Mouse (Mus musculus) limb, embryonic 15.5 days (tissue): ENCODE results near the gene Sgcd. TPM values are rescaled to one million over a fixed set of nuclear protein-coding genes. Genes with fewer than 3 reads are reported as not detected.

ENCODE experiments used
- ATAC-seq: fragments of 200-750 bp; cut with Nextera tagmentation; 2 replicates; pipeline ENCODE4 v1.8.0; 2017; ENCODE audit warnings: low read depth, moderate TSS enrichment; ENCODE audit not compliant: insufficient number of reproducible peaks, low FRiP score, low TSS enrichment
- H3K27ac ChIP-seq: fragments of 300-500 bp; sonication (generic); 2 replicates; pipeline ENCODE4 v1.5.1; 2015; ENCODE audit warnings: moderate library complexity, mild to moderate bottlenecking, inconsistent platforms
- H3K27me3 ChIP-seq: fragments of 300-500 bp; sonication (generic); 2 replicates; pipeline ENCODE4 v1.6.1; 2015; ENCODE audit warnings: inconsistent platforms
- H3K36me3 ChIP-seq: fragments of 300-500 bp; sonication (generic); 2 replicates; pipeline ENCODE4 v1.6.1; 2015; ENCODE audit warnings: inconsistent platforms
- H3K4me1 ChIP-seq: fragments of 300-500 bp; sonication (generic); 2 replicates; pipeline ENCODE4 v1.6.1; 2015; ENCODE audit warnings: inconsistent platforms
- H3K4me2 ChIP-seq: fragments of 300-500 bp; sonication (generic); 2 replicates; pipeline ENCODE4 v1.6.1; 2015; ENCODE audit warnings: mild to moderate bottlenecking, inconsistent platforms
- H3K4me3 ChIP-seq: fragments of 300-500 bp; sonication (generic); 2 replicates; pipeline ENCODE4 v1.5.1; 2015; ENCODE audit warnings: mild to moderate bottlenecking, inconsistent platforms
- H3K9ac ChIP-seq: fragments of 300-500 bp; sonication (generic); 2 replicates; pipeline ENCODE4 v1.6.1; 2015; ENCODE audit warnings: inconsistent platforms
- H3K9me3 ChIP-seq: fragments of 300-500 bp; sonication (generic); 2 replicates; pipeline ENCODE4 v1.6.1; 2016; ENCODE audit warnings: inconsistent platforms
- WGBS: fragments of 180-500 bp; shearing (Covaris S2); methylation state at CpG from one replicate; pipeline ENCODE4 v1.1.7; 2015; 5-methylcytosine and 5-hydroxymethylcytosine counted together
- polyA plus RNA-seq: library from polyadenylated mRNA; unstranded; fragments of >200 nt; fragmentation: Nextera tagmentation; extraction: Ambion mirVana; gene quantifications from 2 replicates; pipeline ENCODE4 v1.2.1, GENCODE M21; 2015

The Sgcd gene
- polyA plus RNA-seq, result 12.3 and 14.0 TPM in 2 replicates

GRCm38 (mm10) chr11:47988697-47989533 lies at the start of gene Sgcd:
Gene Sgcd, minus strand, starts transcription at chr11:47988969.
- Histone ChIP-seq H3K27ac (peak within 1 kb of the TSS; percentile 9; the same call in 1 of the 2 replicates), H3K27me3 (peaks cover 38% of the 10 kb centered on the region)

GRCm38 (mm10) chr11:48038051-48038450 lies 49.3 kb upstream of the Sgcd start:
- Histone ChIP-seq H3K9ac (no peak overlapping the region), H3K4me2 (no peak overlapping the region), H3K4me3 (no peak overlapping the region), H3K9me3 (no peaks in the 10 kb centered on the region), H3K27me3 (no peaks in the 10 kb centered on the region), H3K36me3 (no peaks in the 10 kb centered on the region), H3K4me1 (no peaks in the 10 kb centered on the region), H3K27ac (no peak overlapping the region)
- 10% methylated on average over 4 of the region's 4 CpGs for WGBS
- ATAC-seq, result no peak

More at GRCm38 (mm10) chr11:47988697-47989533, at the start of gene Sgcd:
- peak within 1 kb of the TSS; percentile 93 for H3K4me2 ChIP-seq
- peak within 1 kb of the TSS; percentile 48 for H3K9ac ChIP-seq
- H3K36me3 ChIP-seq, result no peaks in the 10 kb centered on the region
- WGBS, result under 1% methylated on average over 53 of the region's 67 CpGs
- H3K9me3 ChIP-seq, result no peaks in the 10 kb centered on the region
- peaks cover 19% of the 10 kb centered on the region for H3K4me1 ChIP-seq
- H3K4me3 ChIP-seq, result peak within 1 kb of the TSS; percentile 64
- ATAC-seq, result peak; percentile 65; the same call in 1 of the 2 replicates

DNA sequence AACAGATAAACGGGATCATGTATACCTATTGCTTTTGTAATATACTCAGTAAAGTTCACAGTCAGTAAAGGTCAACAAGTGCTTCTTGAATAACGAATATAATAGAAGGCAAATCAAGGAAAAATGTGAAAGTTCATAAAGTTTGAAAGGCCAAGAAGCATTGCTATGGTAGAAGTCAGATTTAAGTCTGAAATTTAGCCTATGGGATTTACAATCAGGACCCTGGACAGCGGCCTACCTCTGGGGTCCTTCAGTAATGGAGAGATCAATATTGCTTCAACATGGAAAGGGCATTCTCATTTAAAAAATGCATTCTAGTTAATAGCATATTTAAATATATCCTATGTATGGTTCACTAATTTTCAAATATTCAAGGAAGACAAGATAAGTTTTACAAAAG lies 24.1 kb upstream of the Sgcd start:
- ATAC-seq, result no peak
- Histone ChIP-seq H3K4me2 (no peak overlapping the region), H3K27me3 (no peaks in the 10 kb centered on the region), H3K27ac (no peak overlapping the region), H3K9me3 (no peaks in the 10 kb centered on the region), H3K4me1 (no peaks in the 10 kb centered on the region), H3K4me3 (no peak overlapping the region), H3K9ac (no peak overlapping the region), H3K36me3 (no peaks in the 10 kb centered on the region)
- 53% methylated on average over 3 of the region's 3 CpGs for WGBS

- Histone ChIP-seq H3K9me3 (no peaks in the 10 kb centered on the region), H3K36me3 (no peaks in the 10 kb centered on the region), H3K27me3 (peaks cover 38% of the 10 kb centered on the region), H3K4me2 (peak overlapping the region; percentile 93), H3K27ac (peak overlapping the region; percentile 9; the same call in 1 of the 2 replicates), H3K9ac (peak overlapping the region; percentile 48), H3K4me1 (peaks cover 19% of the 10 kb centered on the region), H3K4me3 (peak overlapping the region; percentile 64)
- under 1% methylated on average over 31 of the region's 31 CpGs for whole genome bisulfite sequencing
- ATAC-seq, result no peak
Measured at GRCm38 (mm10) chr11:47988333-47988696, 454 bp downstream of the Sgcd start.

DNA sequence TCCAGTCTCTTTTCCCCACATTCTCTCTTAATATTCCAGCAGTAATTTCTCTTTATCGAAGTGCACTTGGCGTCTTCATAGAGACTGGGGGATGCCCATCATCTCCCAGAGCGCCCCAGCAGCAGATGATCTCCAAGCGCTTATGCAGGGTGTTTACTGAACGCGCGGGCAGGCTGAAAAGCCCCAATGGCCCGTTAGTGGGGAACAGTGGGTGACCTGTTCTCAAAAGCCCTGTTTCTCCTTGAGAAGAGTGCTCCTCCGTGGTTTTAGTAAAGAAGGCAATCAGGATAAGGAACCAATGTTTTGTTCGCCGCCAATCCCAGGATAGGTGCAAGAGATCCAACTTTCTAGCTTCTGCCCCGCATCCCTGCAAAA lies 889 bp downstream of the Sgcd start:
- peak overlapping the region; percentile 48; the same call in 1 of the 2 replicates for H3K9ac ChIP-seq
- H3K36me3 ChIP-seq, result no peaks in the 10 kb centered on the region
- peak overlapping the region; percentile 93 for H3K4me2 ChIP-seq
- peaks cover 19% of the 10 kb centered on the region for H3K4me1 ChIP-seq
- no peak for ATAC-seq
- no peaks in the 10 kb centered on the region for H3K9me3 ChIP-seq
- WGBS, result 15% methylated on average over 12 of the region's 12 CpGs
- H3K27ac ChIP-seq, result no peak overlapping the region
- peaks cover 38% of the 10 kb centered on the region for H3K27me3 ChIP-seq
- peak overlapping the region; percentile 64 for H3K4me3 ChIP-seq

DNA sequence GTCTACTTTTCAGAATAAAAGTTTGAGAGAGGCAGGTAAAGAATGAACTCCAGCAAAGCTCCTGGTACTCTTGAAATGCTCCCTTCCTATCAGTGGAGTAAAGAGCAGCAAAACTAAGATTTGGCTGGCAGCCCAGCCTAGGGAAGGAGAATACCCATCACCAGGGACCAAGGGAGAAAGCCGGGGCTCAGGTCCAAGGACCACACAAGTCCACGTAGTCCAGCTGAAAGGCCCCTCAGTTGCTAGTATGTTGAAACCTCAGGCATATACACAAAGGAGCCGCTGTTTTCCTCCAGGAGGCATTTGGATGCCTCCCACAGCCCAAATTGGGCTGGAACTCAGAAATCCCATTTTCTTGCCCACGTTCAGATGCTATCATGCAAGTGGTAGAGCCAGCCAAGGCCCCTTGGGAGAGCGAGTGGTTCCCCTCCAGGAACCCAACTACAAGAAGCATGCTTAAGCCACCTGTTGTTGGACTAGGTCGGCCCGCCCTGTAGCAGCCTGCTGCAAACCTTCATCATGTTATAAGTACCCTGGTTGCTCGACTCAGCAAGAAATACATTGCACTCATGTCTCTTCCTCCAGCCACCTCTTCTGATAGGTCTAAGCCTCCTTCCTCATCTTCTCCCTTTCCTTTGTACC lies 1.4 kb downstream of the Sgcd start:
- H3K4me2 ChIP-seq, result peak overlapping the region; percentile 93
- no peak overlapping the region for H3K9ac ChIP-seq
- peak overlapping the region; percentile 64 for H3K4me3 ChIP-seq
- no peaks in the 10 kb centered on the region for H3K36me3 ChIP-seq
- ATAC-seq, result no peak
- WGBS, result 46% methylated on average over 8 of the region's 8 CpGs
- H3K4me1 ChIP-seq, result peaks cover 19% of the 10 kb centered on the region
- no peak overlapping the region for H3K27ac ChIP-seq
- peaks cover 38% of the 10 kb centered on the region for H3K27me3 ChIP-seq
- H3K9me3 ChIP-seq, result no peaks in the 10 kb centered on the region

GRCm38 (mm10) chr11:47982152-47982551 lies 6.6 kb downstream of the Sgcd start:
- peaks cover 6% of the 10 kb centered on the region; the same call in 1 of the 2 replicates for H3K27me3 ChIP-seq
- 27% methylated on average over 1 of the region's 1 CpGs for WGBS
- no peak for ATAC-seq
- no peak overlapping the region for H3K9ac ChIP-seq
- no peaks in the 10 kb centered on the region for H3K4me1 ChIP-seq
- H3K27ac ChIP-seq, result no peak overlapping the region
- no peaks in the 10 kb centered on the region for H3K9me3 ChIP-seq
- no peak overlapping the region for H3K4me3 ChIP-seq
- H3K4me2 ChIP-seq, result no peak overlapping the region
- H3K36me3 ChIP-seq, result no peaks in the 10 kb centered on the region

GRCm38 (mm10) chr11:47981108-47981507 lies 7.7 kb downstream of the Sgcd start:
- H3K4me2 ChIP-seq, result no peak overlapping the region
- H3K9ac ChIP-seq, result no peak overlapping the region
- H3K9me3 ChIP-seq, result no peaks in the 10 kb centered on the region
- no peaks in the 10 kb centered on the region for H3K4me1 ChIP-seq
- ATAC-seq, result no peak
- H3K36me3 ChIP-seq, result no peaks in the 10 kb centered on the region
- 27% methylated on average over 2 of the region's 2 CpGs for WGBS
- H3K27ac ChIP-seq, result no peak overlapping the region
- H3K27me3 ChIP-seq, result no peaks in the 10 kb centered on the region
- H3K4me3 ChIP-seq, result no peak overlapping the region

DNA sequence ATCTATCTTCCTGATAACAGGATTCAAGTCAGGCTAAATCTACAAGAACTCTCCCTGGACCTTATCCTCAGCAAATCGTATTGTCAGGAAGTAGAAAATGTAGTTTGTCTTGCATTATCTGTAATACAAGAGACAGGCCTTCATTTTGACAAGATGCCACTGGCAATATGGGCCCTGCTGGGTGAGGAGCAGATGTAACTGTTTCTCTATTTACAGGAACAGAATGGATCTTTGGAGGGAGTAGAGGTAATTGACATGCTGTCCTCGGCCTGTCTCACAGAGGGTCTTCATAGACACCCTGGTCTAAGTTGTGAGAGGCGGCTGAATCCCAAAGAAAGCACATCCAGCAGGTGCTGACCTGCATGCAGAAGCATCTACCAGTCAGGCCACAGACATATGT lies 35.5 kb downstream of the Sgcd start:
- Histone ChIP-seq H3K36me3 (no peaks in the 10 kb centered on the region), H3K9me3 (no peaks in the 10 kb centered on the region), H3K27me3 (no peaks in the 10 kb centered on the region), H3K4me3 (no peak overlapping the region), H3K27ac (no peak overlapping the region), H3K9ac (no peak overlapping the region), H3K4me1 (no peaks in the 10 kb centered on the region), H3K4me2 (no peak overlapping the region)
- ATAC-seq, result no peak
- 67% methylated on average over 3 of the region's 3 CpGs for WGBS

- Histone ChIP-seq H3K4me1 (no peaks in the 10 kb centered on the region), H3K27me3 (no peaks in the 10 kb centered on the region), H3K4me2 (no peak overlapping the region), H3K27ac (no peak overlapping the region), H3K4me3 (no peak overlapping the region), H3K36me3 (no peaks in the 10 kb centered on the region), H3K9ac (no peak overlapping the region), H3K9me3 (no peaks in the 10 kb centered on the region)
- WGBS, result 72% methylated on average over 4 of the region's 4 CpGs
- no peak for ATAC-seq
Measured at GRCm38 (mm10) chr11:47952366-47952765, 36.4 kb downstream of the Sgcd start.

DNA sequence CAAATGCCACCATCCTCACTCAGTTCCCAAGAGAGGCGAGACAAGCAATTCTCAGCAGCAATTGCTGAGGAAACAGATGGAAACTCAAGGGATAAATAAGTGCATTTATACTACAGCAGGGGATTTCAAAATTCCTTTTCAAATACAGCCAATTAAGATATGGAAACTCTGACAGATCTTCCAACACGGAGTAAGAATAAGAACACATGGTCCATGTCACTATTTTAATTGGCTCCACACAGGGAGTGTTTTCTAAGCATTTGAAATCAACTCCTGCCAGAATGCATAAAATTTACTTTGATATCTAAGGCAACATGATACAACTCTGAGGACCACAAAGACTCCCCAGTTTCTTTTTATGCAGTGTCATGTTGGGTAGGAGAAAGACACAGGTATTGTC lies 49.0 kb downstream of the Sgcd start:
- Histone ChIP-seq H3K36me3 (no peaks in the 10 kb centered on the region), H3K4me2 (no peak overlapping the region), H3K27me3 (no peaks in the 10 kb centered on the region), H3K9me3 (no peaks in the 10 kb centered on the region), H3K9ac (no peak overlapping the region), H3K4me1 (no peaks in the 10 kb centered on the region), H3K27ac (no peak overlapping the region), H3K4me3 (no peak overlapping the region)
- WGBS, result 63% methylated on average over 2 of the region's 2 CpGs
- ATAC-seq, result no peak

DNA sequence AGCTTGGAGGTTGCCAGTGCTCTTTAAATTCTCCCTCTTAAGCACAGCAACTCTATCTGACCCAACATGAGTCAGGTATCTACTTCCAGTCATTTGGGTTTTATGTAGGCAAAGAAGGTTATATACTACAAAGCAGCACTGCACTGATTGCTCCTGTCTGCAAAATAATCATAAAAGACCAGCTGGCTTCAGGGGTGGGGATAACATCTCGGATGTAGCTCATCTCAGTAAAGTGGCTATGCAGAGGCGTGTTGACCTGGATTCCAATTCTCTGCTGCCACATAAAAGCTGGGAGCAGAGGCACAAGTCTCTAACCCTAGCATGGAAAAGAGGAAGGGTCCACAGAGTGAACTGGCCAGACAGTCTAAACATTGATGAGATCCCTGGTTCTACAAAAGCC lies 71.2 kb downstream of the Sgcd start:
- 63% methylated on average over 2 of the region's 2 CpGs for WGBS
- no peak overlapping the region for H3K9ac ChIP-seq

More for the DNA sequence above, 71.2 kb downstream of the Sgcd start:
- no peak for ATAC-seq
- Histone ChIP-seq H3K4me1 (no peaks in the 10 kb centered on the region), H3K27ac (no peak overlapping the region), H3K27me3 (no peaks in the 10 kb centered on the region), H3K36me3 (no peaks in the 10 kb centered on the region), H3K4me2 (no peak overlapping the region), H3K9me3 (no peaks in the 10 kb centered on the region), H3K4me3 (no peak overlapping the region)
